Mouse (Mus musculus) kidney, adult 18-20 months (tissue): ENCODE data around the gene Zfp346.
"Not testable (repeated sequence)": the region's sequence is repeated elsewhere in the genome, so short reads cannot be mapped to it uniquely, and the experiment has no call there.

Experiments
- DNase-seq: peaks from one replicate; pipeline ENCODE4 v3.0.0; 2021

Zfp346 gene

DNA sequence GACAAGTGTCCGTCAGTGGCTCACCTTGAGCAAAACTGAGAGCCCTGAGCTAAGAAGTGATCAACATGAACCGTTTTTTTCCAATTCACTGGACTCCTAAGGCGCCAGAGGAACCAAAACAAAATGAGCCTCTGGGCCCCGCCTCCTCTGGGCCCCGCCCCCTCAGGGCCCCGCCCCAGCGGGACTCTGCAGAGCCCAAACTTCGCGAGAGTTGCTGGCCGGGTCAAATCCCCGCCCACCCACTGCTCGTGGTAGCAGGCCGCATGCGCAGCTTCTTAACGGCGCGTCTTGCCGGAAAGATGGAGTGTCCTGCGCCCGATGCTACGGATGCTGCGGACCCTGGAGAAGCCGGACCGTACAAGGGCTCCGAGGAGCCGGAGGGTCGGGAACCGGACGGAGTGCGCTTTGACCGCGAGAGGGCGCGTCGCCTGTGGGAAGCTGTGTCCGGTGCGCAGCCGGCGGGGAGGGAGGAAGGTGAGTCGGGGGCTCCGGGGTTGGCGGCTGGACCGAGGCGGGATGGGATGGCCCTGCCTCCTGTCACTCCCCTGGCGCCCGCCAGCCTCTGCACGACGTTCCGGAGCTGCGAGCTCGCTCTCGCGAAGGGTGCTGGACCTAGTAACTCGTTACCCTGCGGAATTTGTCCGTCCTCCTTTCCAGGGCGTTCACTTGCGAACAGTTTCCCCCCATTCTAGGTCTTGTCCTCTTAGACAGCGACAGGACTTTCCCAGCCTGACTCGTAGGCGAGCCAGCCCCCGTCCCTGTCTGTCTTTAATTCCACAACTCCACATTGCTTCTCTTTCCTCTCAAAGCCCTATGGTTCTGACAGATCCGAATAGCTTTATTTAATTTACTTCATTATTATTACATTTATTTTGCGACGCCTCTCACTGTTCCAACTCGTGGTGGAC lies at the start of gene Zfp346:
Zfp346 (plus strand) TSS at position 267 of the 908 bp plus-strand sequence.
- peak; percentile 99 for DNase-seq

DNA sequence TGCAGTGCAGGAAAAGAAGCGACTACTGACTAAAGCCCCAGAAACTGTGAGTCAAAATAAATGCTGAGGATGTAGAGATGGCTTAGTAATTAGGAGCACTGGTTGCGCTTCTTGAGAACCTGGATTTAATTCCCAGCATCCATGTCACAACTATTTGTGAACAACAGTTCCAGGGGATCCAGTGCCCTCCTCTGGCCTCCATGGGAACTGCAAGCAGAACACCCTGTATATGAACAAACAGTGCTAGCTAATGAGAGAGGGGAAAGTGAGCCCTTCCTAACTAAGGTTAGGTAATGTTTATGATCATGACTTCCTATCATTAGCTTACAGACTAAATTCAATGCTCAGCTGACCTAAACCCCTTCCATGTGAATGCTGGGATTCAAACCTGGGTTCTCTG lies 47.1 kb upstream of the Zfp346 start:
- peak; percentile 30 for DNase-seq

- DNase-seq: no peak
Measured at GRCm38 (mm10) chr13:55063276-55063675, 41.8 kb upstream of the Zfp346 start.

DNA sequence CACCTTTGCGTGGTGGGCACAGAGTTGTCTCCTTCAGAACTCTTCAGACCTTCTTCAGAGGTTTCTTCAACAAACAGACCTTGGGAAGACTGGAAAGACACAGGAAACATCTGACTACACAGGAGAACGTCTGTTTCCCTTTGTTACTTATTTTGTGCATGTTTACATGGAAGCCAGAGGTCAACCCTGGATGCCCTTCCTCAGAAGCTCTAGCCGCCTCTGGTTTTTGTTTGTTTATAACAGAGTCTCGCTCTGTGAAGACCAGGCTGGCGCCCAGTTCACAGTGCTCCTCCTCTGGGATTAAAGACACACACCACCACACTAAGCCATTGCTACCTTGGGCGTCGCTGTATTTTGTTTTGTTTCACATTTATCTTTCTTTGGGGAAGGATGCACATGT lies 35.4 kb upstream of the Zfp346 start:
- no peak for DNase-seq

GRCm38 (mm10) chr13:55071322-55071721 lies 33.8 kb upstream of the Zfp346 start:
- DNase-seq: no peak

DNA sequence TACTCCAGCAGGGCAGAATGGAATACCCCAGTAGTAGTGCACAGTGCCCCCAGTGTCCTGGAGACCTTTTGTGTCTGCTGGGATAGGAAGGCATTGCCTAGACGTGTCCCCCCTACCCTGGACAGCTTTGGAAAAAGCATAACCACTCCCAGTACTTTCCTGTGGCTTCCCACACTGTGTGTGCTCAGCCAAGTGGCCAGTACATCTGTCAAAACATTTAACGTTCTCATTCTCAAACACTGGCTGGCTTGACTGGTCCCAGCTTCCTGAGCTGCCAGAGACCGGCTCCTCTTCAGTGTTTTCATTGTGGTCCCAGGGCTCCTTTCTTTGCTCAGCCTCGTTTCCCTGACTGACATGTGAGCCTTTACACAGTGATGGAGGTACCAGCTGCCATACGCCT lies 29.5 kb upstream of the Zfp346 start:
- DNase-seq: no peak

DNA sequence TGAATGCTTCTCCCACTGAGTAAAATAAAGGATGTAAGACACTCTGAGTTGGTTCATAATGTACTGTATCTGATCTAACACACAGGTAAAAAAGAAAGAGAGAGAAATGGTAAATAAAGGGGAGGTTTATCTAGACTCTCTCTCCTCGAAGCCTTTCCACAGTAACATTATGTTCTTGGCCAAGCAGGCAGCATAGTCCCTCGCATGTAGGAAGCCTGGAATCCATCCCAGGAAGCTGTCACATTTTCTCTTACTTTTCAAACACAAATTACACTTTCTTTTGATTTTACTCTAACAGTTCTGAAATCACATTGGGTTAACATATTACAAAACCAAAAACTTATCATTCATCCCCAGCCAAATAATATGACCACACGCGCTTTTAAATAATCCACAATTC lies 12.5 kb upstream of the Zfp346 start:
- no peak for DNase-seq

GRCm38 (mm10) chr13:55097841-55098240 lies 7.3 kb upstream of the Zfp346 start:
- not testable (repeated sequence) for DNase-seq

DNA sequence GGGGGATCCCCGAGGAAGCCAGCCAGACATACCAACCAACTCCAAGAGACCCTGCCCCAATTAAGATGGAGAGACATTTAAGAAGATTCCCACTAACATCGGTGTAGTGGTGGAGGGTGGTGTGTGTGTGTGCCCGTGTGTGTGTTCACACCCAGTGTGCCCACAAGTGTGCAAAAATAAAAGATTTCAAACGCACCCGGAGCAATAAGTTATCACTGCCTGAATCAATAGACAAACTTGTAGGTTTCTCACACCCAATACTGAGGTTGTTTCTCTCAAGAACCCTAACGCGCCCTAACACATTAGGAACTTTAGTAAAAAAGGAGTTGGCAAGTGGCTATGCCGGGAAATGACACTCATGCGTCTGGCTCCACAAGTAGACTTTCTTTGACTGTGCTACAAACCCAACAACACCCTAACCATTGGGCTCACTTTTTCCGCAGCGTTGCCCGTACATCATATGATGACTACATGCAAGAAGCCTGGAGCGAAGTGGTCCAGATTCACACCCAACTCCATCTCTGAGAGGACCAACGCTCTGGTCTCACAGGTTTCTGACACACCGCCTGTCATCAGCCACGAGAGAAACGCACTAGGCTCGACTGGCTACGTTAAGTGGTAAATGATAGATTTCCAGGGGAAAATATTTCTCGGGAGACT lies 5.9 kb upstream of the Zfp346 start:
- DNase-seq: no peak

- DNase-seq: peak; percentile 85
Measured at GRCm38 (mm10) chr13:55099726-55100478, 5.2 kb upstream of the Zfp346 start, which contains the start of gene Uimc1. Uimc1 (minus strand) TSS chr13:55100300.

- DNase-seq: no peak
Measured at GRCm38 (mm10) chr13:55101627-55102026, 3.5 kb upstream of the Zfp346 start.

- DNase-seq: no peak
Measured at GRCm38 (mm10) chr13:55102366-55102765, 2.7 kb upstream of the Zfp346 start.

GRCm38 (mm10) chr13:55103351-55103750 lies 1.8 kb upstream of the Zfp346 start:
- no peak for DNase-seq

DNA sequence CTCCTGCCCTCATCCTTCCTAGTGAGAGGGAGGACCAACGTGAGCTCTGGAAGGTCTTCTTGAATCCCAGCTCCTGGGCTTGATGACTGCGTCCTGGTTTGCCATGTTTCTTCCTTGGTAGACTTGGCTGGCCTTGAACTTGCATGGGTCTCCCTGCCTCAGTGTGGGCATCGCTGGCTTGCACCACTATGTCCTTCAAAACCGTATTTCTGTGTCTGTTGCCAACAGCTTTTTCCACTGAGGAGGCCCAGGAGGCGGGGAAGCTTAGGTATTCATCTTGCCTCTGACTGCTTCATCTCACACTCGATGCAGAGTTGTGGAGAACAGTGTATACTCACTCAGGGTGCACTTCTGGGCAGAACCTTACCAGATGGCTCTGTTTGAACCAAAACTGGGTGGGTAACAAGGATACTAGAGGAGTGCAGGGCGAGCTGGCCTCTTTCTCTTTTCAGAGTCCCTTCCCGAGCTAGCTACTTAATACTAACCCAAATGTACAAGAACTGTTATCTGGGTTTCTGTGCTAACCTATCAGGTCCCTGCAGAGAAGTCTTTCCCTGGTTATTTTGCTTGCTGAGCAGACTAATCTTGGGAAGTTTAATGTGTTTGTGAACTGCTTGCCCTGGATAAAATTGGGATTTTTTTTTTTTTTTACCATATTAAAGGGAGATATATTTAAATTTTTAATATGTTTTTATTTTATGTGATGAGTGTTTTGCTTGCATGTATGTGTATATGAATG lies 1.0 kb downstream of the Zfp346 start:
- DNase-seq: no peak

- DNase-seq: no peak
Measured at GRCm38 (mm10) chr13:55107116-55107515, 2.0 kb downstream of the Zfp346 start.

- DNase-seq: no peak
Measured at GRCm38 (mm10) chr13:55107694-55108093, 2.6 kb downstream of the Zfp346 start.

DNA sequence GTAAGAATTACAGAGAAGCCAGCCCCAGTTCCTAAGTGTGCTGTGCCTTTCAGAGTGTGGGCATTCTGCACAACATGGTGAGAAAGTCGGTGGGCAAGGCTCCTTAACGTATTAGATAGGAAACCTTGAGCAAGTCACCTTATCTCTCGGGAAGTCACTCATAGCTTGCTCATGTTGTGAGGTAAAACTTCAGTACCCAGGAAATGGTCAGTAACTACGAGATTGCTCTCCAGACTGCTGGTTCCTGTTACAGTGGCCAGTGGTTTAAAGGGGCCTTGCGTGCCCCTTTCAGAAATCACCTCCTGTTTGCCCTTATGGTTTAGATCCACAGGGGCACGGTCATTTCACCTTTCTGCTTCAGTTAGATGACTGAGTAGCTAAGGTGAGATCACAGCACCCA lies 9.3 kb downstream of the Zfp346 start:
- no peak for DNase-seq

GRCm38 (mm10) chr13:55124903-55125302 lies 19.8 kb downstream of the Zfp346 start:
- DNase-seq: no peak

- no peak for DNase-seq
Measured at GRCm38 (mm10) chr13:55133448-55133847, 28.3 kb downstream of the Zfp346 start, which contains the start of gene Gm17617. Gm17617 (minus strand) TSS chr13:55133548.

GRCm38 (mm10) chr13:55135382-55135781 lies 30.3 kb downstream of the Zfp346 start:
- no peak for DNase-seq

DNA sequence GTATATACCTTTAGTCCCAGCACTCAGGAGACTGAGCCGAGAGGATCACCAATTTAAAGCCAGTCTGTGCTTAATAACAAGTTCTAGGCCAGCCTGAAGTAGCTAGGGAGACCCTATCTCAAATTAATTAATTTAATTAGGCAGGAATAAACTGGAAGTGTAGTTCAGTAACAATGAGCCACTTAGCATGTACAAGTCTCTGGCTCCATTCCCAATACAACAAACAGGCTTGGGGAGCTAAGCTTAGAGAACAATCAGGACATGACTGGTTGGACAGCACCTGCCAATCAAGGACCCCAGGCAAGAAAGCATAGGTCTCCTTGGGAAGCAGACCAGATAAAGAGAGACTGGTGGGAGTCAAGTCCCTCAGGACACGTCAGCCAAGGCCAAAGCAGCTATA lies 35.2 kb downstream of the Zfp346 start:
- DNase-seq: no peak

DNA sequence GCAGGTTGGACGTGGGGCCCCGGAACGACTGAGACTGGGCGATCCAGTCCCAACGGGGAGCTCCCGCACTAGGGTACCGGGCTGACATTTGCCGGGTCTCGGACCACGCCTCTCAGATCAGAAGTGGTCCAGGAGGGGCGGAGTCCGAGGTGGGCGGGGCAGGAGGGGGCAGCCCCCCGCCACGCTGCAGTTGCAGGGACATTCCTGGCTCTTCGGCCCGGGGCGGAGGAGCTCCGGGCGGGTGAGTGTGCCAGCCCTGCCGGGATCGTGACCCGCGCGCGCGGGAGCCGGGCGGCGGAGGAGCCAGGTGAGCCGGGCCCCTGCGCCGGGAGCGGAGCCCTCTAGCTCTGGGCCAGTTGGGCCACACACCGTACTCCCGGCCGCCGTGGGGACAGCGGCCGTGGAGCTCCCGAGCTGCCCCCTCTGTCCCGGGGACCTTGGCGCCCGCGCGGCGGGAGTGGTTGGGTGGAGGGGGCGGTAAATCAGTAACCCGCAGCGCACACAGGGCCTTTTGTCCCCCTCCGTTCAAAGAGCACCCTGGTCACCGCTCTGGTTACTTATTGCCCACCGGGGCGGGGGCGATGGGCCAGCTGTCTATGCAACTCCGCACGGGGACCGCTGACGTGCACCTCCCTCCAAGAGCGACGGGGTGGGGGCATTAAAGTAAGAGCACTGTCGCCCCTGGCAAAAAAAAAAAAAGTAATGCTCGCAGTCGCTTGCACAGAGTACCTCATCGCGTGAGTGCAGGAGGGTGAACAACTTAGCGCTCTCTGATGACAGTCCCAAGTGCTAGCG lies 47.7 kb downstream of the Zfp346 start, which contains the start of gene Fgfr4:
Fgfr4 (plus strand) TSS at position 20 of the 795 bp plus-strand sequence.
- DNase-seq: peak; percentile 87
